Mouse (Mus musculus) G1E (cell line): ENCODE measurements at regions not wholly inside any gene's neighbourhood (a gene's known extent, or its start where the extent isn't known, plus 50 kb on each side); places are given as distances from the start of the nearest gene placed in this dataset.

Experiments
- CTCF ChIP-seq: IDR thresholded peaks from 2 replicates; pipeline ENCODE4 v1.5.1; 2012; ENCODE audit warnings: low read depth, low read length, inconsistent platforms, mixed read lengths
- GATA1 ChIP-seq: IDR thresholded peaks from 2 replicates; pipeline ENCODE4 v1.6.1; 2012; ENCODE audit warnings: borderline replicate concordance, low read length, inconsistent platforms, mixed read lengths
- GATA2 ChIP-seq: IDR thresholded peaks from 2 replicates; pipeline ENCODE4 v1.6.1; 2012; ENCODE audit warnings: low read depth, low read length, inconsistent platforms, borderline replicate concordance
- POLR2AphosphoS5 ChIP-seq: IDR thresholded peaks from 2 replicates; pipeline ENCODE4 v1.6.1; 2012; ENCODE audit warnings: low read depth, low read length, inconsistent platforms; ENCODE audit not compliant: insufficient replicate concordance
- TAL1 ChIP-seq: conservative IDR thresholded peaks from 2 replicates; pipeline ENCODE4 v1.6.1; 2012; ENCODE audit warnings: low read depth, low read length, inconsistent platforms, mixed read lengths

DNA sequence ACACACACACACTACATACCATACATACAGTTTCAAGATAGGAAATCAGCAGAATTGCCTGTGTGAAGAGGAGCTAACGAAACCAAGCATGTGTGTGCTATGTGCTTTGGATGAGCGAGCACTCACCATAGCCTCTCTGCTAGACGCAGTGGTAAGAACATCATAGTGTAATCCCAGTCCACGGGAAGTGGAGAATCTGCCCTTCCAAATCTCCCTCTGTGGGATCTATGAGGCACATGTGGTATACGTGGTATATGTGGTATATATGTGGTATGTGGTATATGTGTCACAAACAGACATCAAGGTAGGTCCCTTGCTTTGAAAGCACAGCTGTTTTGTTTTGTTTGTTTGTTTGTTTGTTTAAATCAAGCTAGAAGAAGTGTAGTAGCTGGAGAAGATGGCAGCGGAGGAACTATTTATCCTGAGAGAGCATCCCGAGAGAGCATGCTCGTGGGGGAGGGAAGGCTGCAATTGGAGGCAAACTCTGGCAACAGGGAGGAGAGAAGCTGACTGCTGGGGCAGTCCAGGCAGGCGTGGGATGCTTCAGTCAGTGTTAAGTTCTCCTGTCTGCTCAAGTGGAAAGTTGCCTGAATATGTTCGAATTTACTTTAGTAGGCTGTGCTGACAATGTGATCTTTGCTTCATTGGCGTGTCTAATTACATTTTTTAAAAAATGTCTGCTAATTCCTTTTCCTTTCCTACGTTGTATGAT lies 112.2 kb upstream of the Pde3a start:
- TF ChIP-seq CTCF (no peak), GATA1 (no peak), POLR2AphosphoS5 (no peak), TAL1 (no peak), GATA2 (no peak)
